Mouse (Mus musculus): ENCODE measurements at regions not wholly inside any gene's neighbourhood (a gene's known extent, or its start where the extent isn't known, plus 50 kb on each side); places are given as distances from the start of the nearest gene placed in this dataset.
"Not testable (repeated sequence)": the region's sequence is repeated elsewhere in the genome, so short reads cannot be mapped to it uniquely, and the experiment has no call there.

DNA sequence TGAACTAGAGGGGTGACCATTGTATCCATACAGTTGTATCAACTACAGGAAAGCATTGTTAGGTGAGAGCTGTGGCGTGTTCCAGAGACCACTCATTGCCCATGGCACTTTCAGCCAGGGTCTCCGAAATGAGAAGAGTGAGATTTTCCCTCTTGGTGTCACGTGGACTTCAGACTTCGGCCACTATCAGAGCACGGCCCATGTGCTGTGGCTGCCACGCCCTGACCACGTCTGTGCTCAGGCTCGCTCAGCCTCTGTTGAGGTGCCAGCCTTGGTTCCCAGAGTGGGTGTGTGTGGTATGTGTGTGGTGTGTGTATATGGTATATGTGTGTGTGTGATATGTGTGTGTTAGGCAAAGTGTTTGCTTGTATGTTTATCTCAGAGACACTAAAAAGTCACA lies 144.6 kb downstream of the Enc1 start:
- no peak for ATAC-seq

DNA sequence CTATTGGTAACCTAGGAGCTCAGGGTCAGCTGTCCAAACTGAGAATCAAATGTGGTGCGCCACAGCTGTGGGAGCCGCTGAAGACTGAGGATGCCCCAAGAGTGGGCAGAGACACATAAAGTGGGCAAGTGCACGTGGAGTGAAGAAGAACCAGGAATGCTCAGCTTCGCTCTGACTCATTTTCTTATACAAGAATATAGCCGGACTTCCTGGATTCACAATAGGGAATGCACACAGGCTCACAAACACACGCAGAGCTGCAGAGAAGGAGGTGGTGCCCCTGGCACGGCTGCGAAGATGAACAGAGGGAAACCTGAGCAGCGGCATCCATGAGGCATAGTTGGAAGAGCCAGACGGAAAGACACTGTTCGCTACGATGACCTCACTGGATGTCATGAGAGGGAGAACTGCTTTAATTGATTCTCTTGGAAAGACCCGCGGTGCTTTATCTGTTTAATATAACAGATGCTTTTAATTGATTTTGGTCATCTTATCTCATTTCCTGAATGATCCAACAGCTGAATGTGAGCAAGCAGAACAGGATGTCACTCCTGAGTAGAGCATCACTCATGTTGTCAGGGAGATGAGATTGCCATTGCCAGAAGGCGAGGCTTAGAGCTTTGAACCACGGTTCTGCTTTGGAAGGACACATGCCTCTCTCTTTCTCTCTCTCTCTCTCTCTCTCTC lies 143.3 kb downstream of the Enc1 start:
- ATAC-seq = no peak

DNA sequence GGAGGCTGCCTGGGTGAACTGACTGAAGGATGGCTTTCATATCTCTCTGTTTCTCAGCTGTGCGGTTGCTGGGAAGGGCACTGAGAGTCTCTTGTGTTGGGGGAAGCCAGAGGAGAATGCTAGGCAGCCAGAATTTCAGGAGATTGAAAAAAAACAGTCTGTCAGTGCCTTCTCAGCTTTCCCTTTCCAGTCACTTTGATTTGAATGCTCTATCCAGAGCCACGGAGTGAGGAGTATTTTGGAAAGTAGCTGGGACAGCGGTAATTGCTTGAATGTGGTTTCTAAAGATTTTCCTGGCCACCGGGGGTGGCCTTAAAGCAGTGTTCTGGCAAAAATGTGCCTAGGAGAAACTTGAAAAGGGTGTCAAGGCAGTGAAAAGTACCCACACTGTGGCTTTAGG lies 142.4 kb downstream of the Enc1 start:
- ATAC-seq = no peak

DNA sequence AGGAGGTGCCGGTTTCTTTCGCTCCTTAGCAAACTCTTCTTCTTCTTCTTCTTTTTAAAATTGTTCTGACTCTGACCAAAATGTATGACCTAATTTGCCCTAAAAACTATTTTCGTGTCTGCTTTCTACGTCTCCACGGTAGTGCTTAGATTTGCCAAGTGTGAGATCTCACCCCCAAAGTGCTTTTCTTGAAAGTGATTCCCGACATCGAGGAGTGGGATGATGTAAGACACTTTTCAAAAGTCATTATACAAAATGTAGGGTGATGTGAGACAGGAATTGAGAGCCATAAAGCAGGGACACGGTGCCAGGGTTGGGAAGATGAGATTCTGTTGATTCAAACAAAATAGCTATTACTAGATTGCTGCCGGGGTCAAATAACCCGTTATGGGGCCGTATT lies 139.5 kb downstream of the Enc1 start:
- no peak for ATAC-seq

DNA sequence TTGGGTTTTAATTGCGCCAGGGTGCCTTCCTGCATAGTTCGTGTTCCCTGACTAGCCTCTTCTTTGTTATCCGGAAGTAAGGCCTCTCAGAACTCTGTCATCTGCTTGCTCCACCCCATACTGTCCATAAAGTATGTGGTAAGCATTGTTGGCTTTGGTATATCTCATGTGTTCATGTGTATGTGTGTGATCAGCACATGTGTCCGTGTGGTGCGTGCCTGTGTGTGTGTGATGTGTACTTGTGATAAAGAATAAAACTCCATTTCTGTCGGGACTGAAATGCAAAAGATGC lies 135.3 kb downstream of the Enc1 start:
- ATAC-seq = no peak

DNA sequence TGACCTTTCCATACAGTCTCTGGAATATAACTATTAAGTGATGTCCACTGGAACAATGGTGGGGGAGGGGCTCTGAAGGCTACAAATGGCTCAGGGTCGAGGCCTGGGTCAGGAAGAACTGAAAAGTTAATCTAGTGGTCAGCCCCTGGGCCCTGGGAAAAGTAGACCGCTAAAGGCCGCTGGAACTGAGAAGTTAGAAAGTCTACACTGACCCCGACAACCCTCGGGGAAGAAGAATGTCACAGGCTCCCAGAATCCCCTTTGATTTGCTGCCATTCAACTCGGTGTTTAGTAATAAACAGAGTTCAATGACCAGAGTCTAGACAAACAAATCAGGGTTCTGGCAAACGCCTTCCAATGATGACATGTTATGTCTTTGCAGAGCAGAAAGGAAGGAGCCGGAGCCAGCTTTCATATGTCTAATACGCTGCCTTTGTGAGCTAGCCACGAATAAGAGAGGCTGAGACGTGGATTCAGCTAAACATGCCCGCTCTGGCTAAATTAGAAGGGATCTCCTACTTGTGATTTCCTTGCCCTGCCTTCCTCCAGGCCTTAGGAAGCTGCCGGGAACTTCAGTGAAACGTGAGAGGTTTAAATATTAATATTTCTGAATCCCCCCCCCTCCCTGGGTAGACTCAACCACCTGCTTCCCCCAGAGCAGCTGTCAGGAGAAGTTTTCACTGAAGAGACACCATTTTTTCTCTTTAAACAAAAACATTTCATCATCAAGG lies 134.8 kb downstream of the Enc1 start:
- no peak for ATAC-seq

DNA sequence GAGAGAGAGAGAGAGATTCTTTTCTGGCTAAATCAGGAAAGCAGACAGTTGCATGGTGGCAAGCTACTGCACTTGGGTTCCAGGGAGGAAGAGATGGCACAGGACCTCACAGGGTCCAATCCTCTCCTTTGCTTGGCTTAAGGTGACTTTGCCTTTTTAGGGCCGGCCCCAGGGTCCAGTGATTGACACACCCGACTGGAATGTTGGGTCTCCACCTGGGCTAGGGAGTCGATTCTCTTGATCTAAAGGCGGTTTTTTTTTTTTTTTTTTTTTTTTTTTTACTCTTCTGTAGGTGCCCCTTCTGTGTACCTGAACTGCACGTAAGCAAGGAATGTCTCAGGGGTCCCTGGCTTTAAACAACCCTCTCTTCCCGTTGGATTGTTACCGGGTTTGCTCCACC lies 131.4 kb downstream of the Enc1 start:
- no peak for ATAC-seq

DNA sequence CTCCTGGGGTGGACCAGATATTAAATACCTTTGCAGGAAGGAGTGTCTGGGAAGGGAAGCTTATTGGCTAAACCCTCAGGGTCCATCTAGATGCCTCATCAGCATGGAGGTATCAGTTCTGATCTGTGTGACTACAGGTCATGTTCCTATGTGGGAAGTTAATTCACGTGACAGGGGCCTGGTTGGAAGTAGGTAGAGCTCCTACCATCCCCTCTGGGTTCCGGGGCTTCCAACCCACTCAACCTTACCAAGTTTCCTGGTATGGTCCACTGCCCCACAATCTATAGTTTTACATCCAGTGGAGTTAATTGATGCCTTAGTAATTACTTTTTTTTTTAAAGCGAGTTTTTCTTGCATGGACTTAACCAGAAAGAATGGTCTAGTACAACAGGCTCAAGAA lies 130.3 kb downstream of the Enc1 start:
- no peak for ATAC-seq

DNA sequence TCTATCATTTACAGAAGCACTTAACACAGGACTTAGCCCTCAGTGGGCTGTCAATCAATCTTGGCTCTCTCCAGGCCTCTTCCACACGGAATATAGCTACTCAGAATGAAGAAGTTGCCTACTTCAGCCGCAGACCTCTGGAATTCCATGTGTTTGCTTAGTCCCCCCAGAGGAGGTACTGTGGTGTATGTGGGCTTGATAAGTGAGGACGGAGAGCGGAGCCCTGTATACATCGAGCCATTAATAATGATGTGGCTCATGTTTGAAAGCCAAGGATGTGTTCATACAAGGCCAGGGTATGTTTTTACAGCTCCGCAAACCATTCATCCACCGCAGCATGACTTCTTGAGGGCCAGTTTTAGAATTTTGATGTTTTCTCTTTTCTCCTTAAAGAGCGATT lies 125.8 kb downstream of the Enc1 start:
- ATAC-seq = no peak

DNA sequence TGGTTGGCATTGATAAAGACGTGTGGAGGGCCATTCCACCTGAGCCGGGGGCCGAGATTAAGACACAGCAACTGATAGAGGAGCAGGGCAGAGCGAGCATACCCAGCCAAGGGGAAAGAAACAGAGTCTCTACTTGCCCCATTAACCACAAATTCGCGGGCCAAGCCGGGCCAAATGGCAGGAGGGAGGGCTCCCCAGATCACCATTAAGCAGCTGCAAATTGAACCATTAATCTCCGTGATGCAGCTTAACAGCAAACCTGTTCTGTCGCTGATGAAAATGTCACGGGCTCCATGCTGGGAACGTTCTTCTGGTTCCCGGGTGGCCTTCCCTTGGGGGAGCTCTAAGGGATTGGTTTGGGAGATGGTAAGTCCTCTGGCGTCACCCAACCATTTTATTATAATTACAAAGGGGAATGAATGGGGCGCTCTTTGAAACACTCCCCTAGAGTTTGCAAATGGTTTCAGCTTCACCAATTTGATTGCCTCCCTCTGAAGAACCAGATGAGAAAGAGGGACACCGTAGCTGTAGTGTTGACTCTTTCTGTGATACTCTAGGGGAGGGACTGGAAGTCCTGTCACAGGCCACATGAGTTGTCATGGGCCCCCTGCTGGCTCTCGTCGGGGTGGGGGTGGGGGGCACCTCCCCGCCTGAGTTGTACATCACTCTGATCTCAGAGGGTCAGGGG lies 124.8 kb downstream of the Enc1 start:
- ATAC-seq = no peak

DNA sequence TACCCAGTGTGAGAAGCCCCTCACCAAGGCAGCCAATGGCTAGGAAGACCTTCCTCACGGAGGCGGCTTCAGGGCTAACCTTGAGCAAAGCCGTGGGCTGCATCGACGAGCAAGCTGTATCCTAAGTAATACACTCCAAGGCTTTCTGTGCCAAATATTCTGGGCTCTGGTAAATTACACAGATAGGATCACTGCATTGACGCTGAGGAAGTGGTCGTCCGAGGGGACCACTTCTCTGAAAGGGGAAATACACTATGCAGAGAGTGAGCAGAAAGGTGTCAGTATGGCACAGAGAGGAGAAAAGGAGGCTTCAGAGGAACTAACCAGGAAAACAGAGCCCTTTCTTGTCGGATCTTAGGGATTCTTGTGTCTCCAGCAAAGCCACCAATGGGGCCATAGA lies 124.1 kb downstream of the Enc1 start:
- no peak for ATAC-seq

DNA sequence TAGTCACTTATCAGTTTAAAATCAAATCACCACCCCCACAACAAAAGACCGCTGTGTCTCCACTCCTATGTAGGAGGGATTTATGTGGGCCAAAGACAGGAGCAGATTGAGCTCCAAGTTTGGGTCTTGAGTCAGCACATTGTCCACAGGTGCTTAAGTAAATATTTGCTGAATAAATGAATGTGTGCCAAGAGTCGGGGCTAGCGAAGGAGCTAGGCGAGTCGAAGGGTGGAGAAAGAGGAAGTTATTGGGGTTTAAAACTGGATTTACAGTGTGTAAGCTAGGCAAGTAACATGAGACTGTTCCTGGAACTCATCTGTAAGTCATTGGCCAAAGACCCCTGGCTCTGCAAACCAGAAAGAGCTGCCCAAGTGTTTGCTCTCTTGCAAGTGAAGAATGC lies 122.9 kb downstream of the Enc1 start:
- no peak for ATAC-seq

DNA sequence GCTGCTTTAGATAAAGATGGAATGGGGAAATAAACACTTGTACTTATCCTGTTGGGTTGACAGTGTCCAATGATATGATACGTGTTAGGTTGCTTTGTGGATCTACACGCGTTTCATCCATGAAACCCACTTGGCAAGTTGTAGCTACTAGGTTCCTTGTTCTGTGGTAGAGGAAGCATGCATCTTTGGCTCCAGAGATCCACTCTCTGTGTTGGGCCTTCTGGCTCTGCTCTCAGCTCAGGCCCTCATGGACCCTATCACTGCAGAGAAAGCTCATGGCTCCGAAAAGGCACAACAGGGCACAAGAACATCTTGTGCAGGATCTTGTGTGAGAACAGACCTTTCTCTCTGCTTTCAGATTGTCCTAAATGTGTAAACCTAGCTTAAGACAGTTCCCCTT lies 122.3 kb downstream of the Enc1 start:
- no peak for ATAC-seq

DNA sequence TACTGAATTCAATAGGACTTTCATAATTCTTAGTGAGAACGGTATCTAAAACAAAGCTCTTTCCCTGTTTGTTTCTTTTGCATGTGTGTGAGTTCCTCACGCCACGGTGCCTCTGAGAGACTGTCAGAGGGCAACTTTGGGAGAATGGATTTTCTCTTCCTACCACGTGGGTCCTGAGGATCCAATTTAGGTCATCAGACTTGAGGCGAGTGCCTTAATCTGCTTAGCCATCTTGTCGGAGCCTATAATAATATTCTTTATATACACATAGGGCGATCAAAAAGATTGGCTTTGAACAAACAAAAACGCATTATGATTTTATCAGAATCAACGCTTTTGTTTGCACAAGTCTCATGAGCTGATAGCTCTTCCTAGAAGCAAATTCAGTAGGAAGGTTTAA lies 119.6 kb downstream of the Enc1 start:
- ATAC-seq = no peak

DNA sequence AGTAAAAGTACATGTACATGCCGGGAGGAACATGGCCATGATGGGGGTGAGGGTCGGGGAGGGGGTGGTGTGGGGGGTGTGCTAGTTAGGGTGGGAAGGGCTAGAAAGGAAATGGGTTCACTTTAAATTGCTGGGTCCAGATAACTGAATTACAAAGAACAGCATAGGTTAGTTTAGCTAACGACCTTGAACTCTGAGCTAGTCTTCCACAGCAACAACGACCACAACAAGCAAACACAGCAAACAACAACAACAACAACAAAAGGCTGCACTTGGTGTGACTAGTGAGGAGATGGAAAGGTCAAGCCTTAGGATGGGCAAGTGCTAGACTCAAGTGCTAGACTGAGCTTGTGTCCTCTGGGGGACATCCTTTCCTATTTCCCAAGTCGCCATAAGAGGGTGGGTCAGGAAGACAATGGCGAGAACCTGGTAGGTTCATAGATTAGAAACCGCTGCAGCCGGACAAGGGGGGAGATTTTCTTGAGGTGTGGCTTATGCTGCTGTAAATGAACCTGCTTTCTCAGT lies 117.9 kb downstream of the Enc1 start:
- no peak for ATAC-seq

DNA sequence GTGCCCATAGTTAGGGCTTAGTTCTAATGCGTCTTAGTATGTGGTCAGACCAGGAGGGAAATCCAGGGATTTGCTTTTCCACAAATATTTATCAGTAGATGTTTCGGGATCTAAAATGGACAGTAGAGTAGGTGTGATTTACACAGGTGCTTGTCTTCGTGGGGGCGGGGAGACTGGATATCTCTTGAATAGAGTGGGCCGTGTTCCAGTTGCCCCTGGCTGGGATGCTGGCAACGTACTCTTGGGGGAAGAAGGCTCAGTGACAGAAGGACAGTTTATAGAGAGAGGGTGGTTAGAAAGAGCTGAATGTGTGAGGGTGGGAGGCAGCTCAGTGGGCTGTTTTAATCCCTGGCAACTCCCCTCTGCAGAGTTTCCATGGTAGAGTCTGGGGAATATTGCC lies 117.4 kb downstream of the Enc1 start:
- no peak for ATAC-seq

DNA sequence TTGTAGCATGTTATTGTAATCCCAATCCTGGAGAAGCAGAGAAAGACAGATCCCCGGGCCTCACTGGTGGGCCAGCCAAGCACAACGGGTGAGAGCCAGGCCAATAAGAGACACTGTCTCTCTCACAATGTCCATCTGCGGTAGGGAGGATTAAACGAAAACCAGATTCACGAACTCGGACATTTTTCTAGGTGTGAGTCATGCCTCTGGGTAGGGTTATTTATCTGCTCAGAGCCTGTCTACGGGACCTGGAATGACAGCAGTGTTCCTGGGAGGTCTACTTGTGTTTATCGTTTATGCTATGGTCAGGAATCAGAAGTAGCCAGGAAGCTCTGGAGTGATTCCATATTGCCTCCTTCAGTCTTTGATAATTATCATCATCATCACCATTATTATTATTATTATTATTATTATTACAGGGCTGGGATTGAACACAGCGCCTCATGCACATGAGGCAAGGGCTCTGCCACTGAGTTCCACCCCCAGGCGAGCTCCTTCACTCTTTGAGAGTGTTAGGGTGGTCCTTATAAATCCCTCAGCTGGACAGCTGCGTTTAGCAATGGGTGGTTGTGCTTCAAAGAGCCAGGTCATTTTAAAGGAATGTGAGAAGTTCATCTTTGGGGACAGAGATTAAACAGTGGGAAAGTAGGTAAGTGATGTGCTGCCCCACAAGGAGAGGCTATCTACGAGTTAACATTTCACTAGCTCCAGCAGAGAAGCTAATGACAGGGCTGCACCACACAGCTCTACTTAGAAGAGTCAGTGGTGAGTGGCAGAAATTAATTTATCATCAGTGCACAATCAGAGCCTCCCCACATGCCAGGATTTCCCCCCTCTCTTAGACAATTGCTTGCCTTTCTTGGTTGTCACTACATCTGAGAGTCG lies 116.3 kb downstream of the Enc1 start:
- no peak for ATAC-seq

DNA sequence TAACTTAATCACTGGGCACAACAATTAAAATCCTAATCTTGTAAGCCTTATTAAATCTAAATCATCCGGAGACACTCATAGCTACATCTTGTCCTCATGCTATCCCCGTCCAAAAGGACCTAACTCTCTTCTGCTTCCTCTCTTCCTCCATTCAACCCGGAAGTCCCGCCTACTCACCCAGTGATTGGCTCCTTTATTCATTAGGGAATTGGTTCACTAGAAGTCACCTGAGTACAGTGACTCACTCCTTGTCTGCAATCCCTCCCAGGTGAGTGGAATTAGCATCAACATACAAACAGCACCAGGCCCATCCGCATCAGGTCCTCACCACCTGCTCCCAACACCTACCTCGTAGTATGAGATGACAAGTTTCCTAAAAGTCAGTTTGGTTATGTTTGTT lies 114.5 kb downstream of the Enc1 start:
- ATAC-seq = not testable (repeated sequence)

DNA sequence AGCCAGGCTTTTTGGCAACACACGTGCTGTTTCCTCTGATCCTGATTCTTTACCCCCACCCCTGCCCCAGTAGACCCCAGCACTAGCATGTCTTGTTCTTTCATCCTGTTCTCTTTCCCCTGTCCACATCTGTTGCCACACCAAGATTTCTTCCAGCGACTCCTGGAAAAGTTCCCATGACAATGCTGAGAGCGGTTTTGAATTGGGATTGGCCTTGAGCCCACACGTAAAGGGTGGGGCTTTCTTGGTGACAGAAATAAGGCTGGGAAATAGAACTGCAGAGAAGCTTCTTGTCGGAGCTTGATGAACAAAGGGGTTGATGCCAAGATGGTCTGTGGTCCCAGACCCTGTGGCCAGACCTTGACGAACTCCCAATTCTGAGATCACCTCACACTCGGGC lies 106.8 kb downstream of the Enc1 start:
- ATAC-seq = no peak

DNA sequence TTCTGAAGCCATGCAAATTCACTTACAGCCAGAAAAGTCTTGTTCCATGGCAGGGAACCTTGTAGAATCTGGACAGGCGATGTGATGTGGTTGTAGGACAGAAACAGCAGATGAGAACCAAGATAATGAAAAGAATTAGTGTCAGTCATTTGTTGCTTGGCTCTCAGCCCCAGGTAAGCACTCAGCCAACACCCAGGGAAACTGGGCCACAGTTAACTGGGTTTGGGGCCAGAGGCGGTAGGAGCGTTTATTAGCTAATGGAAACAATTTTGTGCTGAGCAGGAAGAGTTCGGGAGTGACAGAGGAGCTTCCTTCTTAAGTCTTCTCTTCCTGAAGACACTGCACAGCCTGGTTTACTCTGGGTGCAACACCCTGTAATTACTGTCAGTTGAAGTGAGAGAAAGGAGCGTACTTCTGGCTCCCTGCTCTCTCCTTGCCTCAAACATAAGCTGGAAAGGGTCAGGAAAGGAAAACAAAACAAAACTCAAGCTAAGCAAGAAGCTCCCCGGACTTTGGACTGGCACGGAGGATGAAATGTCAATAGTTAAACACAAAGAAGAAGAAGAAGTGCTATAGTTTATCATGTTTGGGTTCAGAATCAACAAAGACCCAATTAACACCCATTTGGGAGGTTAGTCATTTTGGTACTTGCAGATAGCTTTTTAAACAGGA lies 100.4 kb downstream of the Enc1 start:
- ATAC-seq = no peak

DNA sequence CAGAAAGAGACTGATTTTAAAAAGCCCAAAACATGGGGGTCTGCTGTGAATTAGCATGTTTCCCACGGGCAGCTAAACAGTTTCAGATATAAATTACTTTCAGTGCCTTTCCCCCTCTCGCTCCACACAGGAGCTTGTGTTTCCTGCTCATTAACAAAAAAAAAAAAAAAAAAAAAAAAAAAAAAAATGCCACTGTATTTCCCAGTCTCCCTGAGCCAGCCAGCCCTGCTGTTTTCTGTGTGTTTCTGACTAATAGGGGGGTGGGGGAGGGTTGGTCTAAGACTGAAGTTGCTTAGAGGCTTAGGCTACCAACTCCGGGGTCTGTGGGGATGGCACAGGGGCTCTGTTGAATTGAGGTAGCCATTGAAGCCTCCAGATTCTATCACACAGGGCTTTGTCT lies 97.0 kb downstream of the Enc1 start:
- ATAC-seq = no peak

DNA sequence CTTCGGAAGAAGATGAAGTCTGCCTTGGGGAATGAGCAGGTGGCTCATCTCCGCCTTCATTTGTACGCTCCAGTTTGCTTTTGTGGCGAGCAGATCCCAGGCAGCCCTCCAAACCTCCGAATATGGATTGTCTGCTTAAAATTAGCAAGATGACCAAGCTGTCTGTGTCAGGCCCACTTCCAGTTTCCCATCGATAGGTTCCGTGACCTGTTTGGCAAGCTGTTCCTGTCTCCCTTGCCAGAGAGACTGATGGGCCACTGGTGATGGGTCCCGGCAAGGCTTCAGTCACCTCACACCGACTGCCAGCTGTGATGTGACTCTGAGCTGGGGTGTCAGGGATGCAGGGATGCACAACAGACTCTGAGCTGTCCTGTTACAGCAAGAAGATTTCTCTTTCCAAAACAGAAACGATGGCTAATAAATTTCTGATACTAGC lies 96.4 kb downstream of the Enc1 start:
- ATAC-seq = no peak

All from CD4-positive, CD25-positive, alpha-beta regulatory T cell, adult 4 months (primary cell).